Mouse (Mus musculus): ENCODE data around the gene Snupn. TPM values are rescaled to one million over a fixed set of nuclear protein-coding genes. Genes with fewer than 3 reads are reported as not detected.
A peak's percentile ranks its signal among the peaks of the same experiment; 100 is the strongest.
"Not testable (repeated sequence)": the region's sequence is repeated elsewhere in the genome, so short reads cannot be mapped to it uniquely, and the experiment has no call there.

Snupn gene
- polyA plus RNA-seq, 1 experiment from 2014 or later = 23.2 TPM

DNA sequence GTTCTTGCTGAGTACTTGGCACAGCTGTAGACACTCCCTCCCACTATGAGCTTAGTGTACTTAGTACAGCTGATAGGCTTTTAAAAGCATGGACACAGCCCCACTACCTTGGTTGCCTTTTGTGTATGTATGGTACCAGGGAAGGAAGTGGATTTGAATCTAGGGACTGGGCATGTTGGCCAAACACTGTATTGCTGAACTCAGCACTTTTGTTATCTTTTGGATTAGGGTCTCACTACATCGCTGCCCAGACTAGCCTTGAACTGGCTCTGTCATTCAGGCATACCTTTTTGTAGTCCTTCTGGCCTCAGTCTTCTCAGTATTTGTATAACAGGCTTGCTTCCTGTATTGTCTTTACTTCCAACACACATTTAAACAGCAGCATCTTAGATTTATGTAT is 20.1 kb upstream of the Snupn start:
- Histone ChIP-seq H3K27me3 (ENCODE audit: insufficient read depth, low read length) (no peaks in the 10 kb centered on the region), H3K9me3 (ENCODE audit: low read depth, low read length) (no peaks in the 10 kb centered on the region), H3K36me3 (ENCODE audit: insufficient read depth) (no peaks in the 10 kb centered on the region), H3K4me3 (ENCODE audit: low read depth, low read length) (no peak overlapping the region), H3K4me1 (ENCODE audit: insufficient read depth) (peaks cover 9% of the 10 kb centered on the region), H3K27ac (ENCODE audit: low read depth) (no peak overlapping the region), H3K9ac (no peak overlapping the region), H3K4me2 (no peak overlapping the region)
- ATAC-seq (ENCODE audit: insufficient read depth) = no peak
- WGBS = 73% methylated on average over 1 of the region's 1 CpGs
- no peak for DNase-seq
- TF ChIP-seq CTCF (IDR thresholded peaks at IDR 0.05; ENCODE audit: low read depth) = no peak

DNA sequence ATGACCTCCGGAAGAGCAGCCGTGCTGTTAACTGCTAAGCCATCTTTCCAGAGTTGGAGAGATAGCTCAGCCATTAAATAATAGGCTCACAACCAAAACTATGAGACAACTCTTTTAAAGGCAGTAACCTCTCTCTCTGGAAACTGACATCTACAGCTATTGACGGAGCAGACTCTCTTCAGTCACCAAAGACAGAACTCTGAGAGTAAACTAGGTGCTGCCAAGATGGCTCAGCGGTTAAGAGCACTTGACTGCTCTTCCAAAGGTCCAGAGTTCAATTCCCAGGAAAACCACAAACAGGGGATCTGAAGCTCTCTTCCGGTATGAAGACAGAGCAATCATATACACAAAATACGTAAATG is 13.8 kb upstream of the Snupn start:
- Histone ChIP-seq H3K9ac (peak overlapping the region; percentile 44), H3K4me2 (peak overlapping the region; percentile 62), H3K4me1 (ENCODE audit: insufficient read depth) (0 out of 2 replicates have a peak, but pooled peaks cover 3% of the 10 kb centered on the region), H3K9me3 (ENCODE audit: low read depth, low read length) (no peaks in the 10 kb centered on the region), H3K4me3 (ENCODE audit: low read depth, low read length) (peak overlapping the region; percentile 80), H3K27ac (ENCODE audit: low read depth) (no peak overlapping the region), H3K36me3 (ENCODE audit: insufficient read depth) (no peaks in the 10 kb centered on the region), H3K27me3 (ENCODE audit: insufficient read depth, low read length) (no peaks in the 10 kb centered on the region)
- WGBS = 17% methylated on average over 6 of the region's 6 CpGs
- DNase-seq (no peak), ATAC-seq (ENCODE audit: insufficient read depth) (no peak)
- no peak for TF ChIP-seq CTCF (IDR thresholded peaks at IDR 0.05; ENCODE audit: low read depth)

DNA sequence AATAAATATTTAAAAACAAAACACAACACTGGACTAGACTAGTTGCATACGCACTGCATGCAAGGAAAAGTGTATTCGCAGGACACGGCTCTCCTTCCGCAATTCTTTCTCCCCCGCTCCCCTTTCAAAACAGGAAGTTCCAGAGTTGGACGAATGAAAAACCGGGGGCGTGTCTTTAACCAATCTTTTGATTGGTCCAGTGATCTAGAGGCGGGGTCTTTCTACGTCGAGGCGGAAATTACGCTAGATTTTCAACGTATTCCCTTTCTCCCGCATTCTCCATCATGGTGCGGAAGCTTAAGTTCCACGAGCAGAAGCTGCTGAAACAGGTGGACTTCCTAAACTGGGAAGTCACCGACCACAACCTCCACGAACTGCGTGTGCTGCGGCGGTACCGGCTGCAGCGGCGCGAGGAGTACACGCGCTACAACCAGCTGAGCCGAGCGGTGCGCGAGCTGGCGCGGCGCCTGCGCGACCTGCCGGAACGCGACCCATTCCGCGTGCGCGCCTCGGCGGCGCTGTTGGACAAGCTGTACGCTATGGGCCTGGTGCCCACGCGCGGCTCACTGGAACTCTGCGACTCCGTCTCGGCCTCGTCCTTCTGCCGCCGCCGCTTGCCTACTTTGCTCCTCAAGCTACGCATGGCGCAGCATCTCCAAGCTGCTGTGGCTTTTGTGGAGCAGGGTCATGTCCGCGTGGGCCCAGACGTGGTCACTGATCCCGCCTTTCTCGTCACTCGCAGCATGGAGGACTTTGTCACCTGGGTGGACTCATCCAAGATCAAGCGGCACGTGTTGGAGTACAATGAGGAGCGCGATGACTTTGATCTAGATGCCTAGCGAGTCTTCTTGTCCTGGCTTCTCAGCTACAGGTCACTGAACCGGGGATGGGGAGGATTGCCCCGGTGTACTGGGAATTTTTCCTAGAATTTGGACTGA is 13.2 kb upstream of the Snupn start, which contains the start of gene Imp3:
Gene Imp3 (plus strand): TSS at position 253 of the 938 bp plus-strand sequence.
- Histone ChIP-seq H3K4me2 (peak within 1 kb of the TSS; percentile 62), H3K4me3 (ENCODE audit: low read depth, low read length) (peak within 1 kb of the TSS; percentile 80), H3K27me3 (ENCODE audit: insufficient read depth, low read length) (no peaks in the 10 kb centered on the region), H3K27ac (ENCODE audit: low read depth) (peak within 1 kb of the TSS; percentile 92), H3K4me1 (ENCODE audit: insufficient read depth) (0 out of 2 replicates have a peak, but pooled peaks cover 3% of the 10 kb centered on the region), H3K9ac (peak within 1 kb of the TSS; percentile 81), H3K9me3 (ENCODE audit: low read depth, low read length) (no peaks in the 10 kb centered on the region), H3K36me3 (ENCODE audit: insufficient read depth) (no peaks in the 10 kb centered on the region)
- DNase-seq (peak; percentile 99), ATAC-seq (ENCODE audit: insufficient read depth) (peak; percentile 90)
- peak; percentile 27; the same call in 1 of the 2 replicates for TF ChIP-seq CTCF (IDR thresholded peaks at IDR 0.05; ENCODE audit: low read depth)
- WGBS = under 1% methylated on average over 73 of the region's 73 CpGs

DNA sequence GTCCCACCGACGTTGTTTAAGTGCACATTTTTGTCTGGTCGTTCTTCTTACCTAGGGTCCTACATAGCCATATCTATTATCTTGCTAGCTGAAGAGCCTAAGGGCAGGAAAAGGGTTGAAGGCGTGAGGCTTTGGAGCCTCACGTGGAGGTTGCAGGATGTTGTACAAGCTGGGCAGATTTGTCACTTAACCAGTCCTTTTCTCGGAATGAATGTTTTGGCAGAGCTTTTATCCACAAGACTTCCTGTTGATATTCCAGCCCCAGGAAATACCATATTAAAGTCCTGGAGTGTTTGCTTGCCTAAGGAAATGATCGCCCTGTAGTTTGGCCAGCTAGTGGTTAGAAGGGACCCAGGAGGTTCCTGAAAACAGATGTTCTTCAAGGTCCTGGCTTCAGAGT is 12.3 kb upstream of the Snupn start:
- Histone ChIP-seq H3K27me3 (ENCODE audit: insufficient read depth, low read length) (no peaks in the 10 kb centered on the region), H3K4me3 (ENCODE audit: low read depth, low read length) (peak overlapping the region; percentile 80), H3K9ac (peak overlapping the region; percentile 81), H3K4me2 (peak overlapping the region; percentile 62), H3K27ac (ENCODE audit: low read depth) (peak overlapping the region; percentile 92), H3K4me1 (ENCODE audit: insufficient read depth) (0 out of 2 replicates have a peak, but pooled peaks cover 3% of the 10 kb centered on the region), H3K36me3 (ENCODE audit: insufficient read depth) (no peaks in the 10 kb centered on the region), H3K9me3 (ENCODE audit: low read depth, low read length) (no peaks in the 10 kb centered on the region)
- DNase-seq (peak; percentile 70), ATAC-seq (ENCODE audit: insufficient read depth) (no peak)
- WGBS = under 1% methylated on average over 7 of the region's 7 CpGs
- TF ChIP-seq CTCF (IDR thresholded peaks at IDR 0.05; ENCODE audit: low read depth) = no peak

DNA sequence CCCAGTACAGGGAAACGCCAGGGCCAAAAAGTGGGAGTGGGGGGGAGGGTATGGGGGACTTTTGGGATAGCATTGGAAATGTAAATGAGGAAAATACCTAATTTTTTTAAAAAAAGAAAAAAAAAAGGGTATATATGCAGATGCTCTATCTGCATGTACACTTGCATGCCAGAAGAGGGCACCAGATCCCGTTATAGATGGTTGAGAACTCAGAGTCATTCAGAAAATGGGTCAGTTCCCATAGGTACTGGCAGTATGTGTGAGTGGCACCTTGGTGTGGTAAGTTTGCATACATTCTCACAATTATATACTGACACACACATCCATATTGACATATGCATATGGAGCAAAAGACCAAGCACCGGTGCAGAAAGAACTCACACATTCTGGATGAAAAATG is 3.2 kb upstream of the Snupn start:
- DNase-seq = peak; percentile 72
- peak; percentile 77 for TF ChIP-seq CTCF (IDR thresholded peaks at IDR 0.05; ENCODE audit: low read depth)
- not testable (repeated sequence) for ATAC-seq (ENCODE audit: insufficient read depth); H3K36me3 ChIP-seq (ENCODE audit: insufficient read depth); H3K4me1 ChIP-seq (ENCODE audit: insufficient read depth); H3K4me2 ChIP-seq; H3K9ac ChIP-seq; H3K27ac ChIP-seq (ENCODE audit: low read depth); H3K27me3 ChIP-seq (ENCODE audit: insufficient read depth, low read length); H3K9me3 ChIP-seq (ENCODE audit: low read depth, low read length); H3K4me3 ChIP-seq (ENCODE audit: low read depth, low read length)
- WGBS = 33% methylated on average over 3 of the region's 3 CpGs

DNA sequence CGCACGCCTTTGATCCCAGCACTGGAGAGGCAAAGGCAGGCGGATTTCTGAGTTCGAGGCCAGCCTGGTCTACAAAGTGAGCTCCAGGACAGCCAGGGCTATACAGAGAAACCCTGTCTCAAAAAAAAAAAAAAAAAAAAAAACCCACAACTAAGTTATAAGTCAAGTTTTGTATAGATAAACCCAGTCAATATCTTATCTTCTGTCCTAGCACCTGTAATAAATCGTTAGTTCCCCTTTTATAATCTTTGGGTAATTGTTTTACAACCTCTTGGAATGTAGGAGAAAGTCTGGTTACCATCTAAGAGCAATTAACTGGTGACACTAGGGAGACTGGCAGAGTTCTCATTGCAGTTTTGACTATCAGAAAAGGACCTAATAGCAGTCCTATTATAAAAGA is 2.0 kb upstream of the Snupn start:
- not testable (repeated sequence) for H3K9ac ChIP-seq; H3K4me1 ChIP-seq (ENCODE audit: insufficient read depth); DNase-seq; H3K27ac ChIP-seq (ENCODE audit: low read depth); H3K9me3 ChIP-seq (ENCODE audit: low read depth, low read length); H3K36me3 ChIP-seq (ENCODE audit: insufficient read depth); H3K27me3 ChIP-seq (ENCODE audit: insufficient read depth, low read length); H3K4me3 ChIP-seq (ENCODE audit: low read depth, low read length); ATAC-seq (ENCODE audit: insufficient read depth); H3K4me2 ChIP-seq
- WGBS = 65% methylated on average over 5 of the region's 5 CpGs

DNA sequence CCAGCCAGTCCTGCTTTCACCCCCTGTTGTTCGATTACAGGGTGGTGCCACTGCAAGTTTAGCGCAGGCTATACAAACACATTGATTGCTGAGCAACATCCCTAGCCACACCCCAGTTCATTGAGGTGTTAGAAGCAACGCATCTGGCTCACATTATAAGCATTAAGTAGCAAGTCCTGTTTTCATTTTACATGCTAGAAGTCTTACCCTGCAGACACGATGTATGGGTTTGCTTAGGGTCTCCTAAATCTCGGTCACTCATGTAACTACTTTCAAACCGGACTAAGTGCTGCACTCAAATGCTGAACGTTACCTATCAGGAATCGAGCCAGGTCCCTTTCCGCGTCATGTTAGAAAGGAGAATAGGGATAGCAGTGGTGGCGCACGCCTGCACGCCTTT is 911 bp upstream of the Snupn start:
- Histone ChIP-seq H3K27me3 (ENCODE audit: insufficient read depth, low read length) (no peaks in the 10 kb centered on the region), H3K27ac (ENCODE audit: low read depth) (no peak overlapping the region), H3K4me3 (ENCODE audit: low read depth, low read length) (peak overlapping the region; percentile 59), H3K36me3 (ENCODE audit: insufficient read depth) (no peaks in the 10 kb centered on the region), H3K4me2 (peak overlapping the region; percentile 57), H3K4me1 (ENCODE audit: insufficient read depth) (peaks cover 7% of the 10 kb centered on the region; the same call in 1 of the 2 replicates), H3K9ac (peak overlapping the region; percentile 45), H3K9me3 (ENCODE audit: low read depth, low read length) (no peaks in the 10 kb centered on the region)
- DNase-seq = peak; percentile 26
- TF ChIP-seq CTCF (IDR thresholded peaks at IDR 0.05; ENCODE audit: low read depth) = no peak
- 20% methylated on average over 13 of the region's 13 CpGs for WGBS
- ATAC-seq (ENCODE audit: insufficient read depth) = no peak
